Mouse (Mus musculus) brain, adult 10 weeks (tissue): ENCODE results near the gene Zfp953. TPM values are rescaled to one million over a fixed set of nuclear protein-coding genes. Genes with fewer than 3 reads are reported as not detected.

Source experiments
- polyA plus RNA-seq: library from polyadenylated mRNA; stranded (reverse); fragments of 350-450 nt; fragmentation: Illumina TruSeq; extraction: RNeasy Lipid Tissue Mini Kit (QIAGEN cat#74804); gene quantifications from one replicate; pipeline ENCODE4 v1.2.3, GENCODE M21; 2015; ENCODE audit warnings: low read depth, low replicate concordance

Zfp953 gene
- polyA plus RNA-seq: 1.3 TPM

DNA sequence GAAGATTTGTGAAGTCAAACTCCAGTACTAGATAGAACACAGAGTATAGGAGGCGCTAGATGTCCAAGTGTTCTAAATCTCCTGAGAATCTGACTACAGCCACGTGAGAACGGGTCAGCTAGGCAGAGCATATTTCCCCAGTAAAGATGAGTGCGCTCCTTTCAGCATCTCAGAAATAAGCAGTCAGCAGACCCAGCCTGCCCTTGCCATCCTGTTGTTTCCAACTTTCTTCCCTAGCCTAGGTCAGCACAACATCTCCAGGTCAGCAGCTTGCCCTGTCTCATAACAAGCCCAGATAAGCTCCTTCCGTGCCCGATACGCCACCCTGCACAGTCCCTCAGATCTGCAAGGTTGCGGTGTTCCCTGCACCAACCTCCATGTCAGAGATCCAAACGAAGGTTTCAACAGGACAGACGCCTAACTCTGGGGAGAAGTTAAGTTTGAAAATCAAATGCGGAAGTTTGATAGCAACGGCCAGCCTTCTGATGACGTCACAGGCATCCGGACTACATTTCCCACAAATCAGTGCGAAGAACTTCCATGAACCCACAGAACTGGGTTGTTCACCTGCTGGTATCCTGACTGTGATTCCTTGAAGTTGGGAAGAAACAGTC is at the start of gene Zfp953, which contains the start of gene Gm28044:
Gene Zfp953 (minus strand): TSS at position 475 of the 614 bp plus-strand sequence.
Gene Gm28044 (minus strand): TSS at position 406 of the 614 bp plus-strand sequence.

DNA sequence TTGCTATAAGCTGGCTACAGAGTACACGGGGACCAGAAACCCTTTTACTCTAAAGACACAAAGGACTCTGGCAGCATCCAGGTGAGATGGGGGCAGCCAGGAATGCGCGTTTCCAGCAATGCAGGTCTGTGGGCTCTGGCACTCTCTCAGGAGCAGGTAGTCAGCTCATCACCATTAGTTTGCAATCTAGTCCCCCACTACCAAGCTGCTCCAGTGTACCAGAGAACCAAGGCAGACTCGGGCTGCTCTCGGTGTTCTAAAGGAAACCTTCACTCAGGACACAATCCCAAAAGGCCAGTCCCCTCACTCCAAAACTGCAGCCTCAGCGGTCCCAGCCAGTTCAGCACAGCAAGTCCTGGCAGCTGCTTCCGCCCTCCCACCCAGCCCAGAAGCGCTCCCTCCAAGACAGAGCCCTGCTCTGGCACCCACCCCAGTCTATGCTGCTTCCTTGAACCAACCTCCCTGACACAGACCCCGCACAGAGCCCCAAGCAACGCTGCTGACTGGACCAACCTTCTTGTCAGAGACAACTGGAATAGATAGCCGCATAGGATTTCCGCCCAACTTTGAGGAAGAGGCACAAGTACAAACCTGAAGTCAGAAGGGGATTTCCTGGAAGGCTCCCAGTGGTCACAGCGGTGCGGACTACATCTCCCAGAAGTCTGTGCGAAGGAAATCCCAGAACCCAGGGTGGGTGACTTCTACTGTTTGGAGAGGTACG is 38.9 kb upstream of the Zfp953 start, which contains the start of gene Zfp429:
Gene Zfp429 (minus strand): TSS at position 637 of the 721 bp plus-strand sequence.

DNA sequence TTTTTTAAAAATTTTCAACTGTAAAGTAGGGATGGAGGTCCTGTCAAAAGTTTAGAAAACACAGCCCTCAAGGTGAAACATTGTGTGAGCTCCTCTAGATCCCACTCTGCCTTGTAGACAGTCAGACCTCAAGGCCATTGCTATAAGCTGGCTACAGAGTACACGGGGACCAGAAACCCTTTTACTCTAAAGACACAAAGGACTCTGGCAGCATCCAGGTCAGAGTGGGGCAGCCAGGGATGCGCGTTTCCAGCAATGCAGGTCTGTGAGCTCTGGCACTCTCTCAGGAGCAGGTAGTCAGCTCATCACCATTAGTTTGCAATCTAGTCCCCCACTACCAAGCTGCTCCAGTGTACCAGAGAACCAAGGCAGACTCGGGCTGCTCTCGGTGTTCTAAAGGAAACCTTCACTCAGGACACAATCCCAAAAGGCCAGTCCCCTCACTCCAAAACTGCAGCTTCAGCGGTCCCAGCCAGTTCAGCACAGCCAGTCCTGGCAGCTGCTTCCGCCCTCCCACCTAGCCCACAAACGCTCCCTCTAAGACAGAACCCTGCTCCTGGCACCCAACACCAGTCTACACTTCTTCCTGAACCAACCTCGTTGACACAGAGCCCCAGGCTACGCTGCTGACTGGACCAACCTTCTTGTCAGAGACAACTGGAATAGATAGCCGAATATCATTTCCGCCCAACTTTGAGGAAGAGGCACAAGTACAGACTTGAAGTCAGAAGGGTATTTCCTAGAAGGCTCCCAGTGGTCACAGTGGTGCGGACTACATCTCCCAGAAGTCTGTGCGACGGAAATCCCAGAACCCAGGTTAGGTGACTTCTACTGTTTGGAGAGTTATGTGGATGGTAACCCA is 14.9 kb upstream of the Zfp953 start, which contains the start of the genes Gm28041 and Zfp456:
Gene Gm28041 (minus strand): TSS at position 684 of the 862 bp plus-strand sequence.
Gene Zfp456 (minus strand): TSS at position 761 of the 862 bp plus-strand sequence.

DNA sequence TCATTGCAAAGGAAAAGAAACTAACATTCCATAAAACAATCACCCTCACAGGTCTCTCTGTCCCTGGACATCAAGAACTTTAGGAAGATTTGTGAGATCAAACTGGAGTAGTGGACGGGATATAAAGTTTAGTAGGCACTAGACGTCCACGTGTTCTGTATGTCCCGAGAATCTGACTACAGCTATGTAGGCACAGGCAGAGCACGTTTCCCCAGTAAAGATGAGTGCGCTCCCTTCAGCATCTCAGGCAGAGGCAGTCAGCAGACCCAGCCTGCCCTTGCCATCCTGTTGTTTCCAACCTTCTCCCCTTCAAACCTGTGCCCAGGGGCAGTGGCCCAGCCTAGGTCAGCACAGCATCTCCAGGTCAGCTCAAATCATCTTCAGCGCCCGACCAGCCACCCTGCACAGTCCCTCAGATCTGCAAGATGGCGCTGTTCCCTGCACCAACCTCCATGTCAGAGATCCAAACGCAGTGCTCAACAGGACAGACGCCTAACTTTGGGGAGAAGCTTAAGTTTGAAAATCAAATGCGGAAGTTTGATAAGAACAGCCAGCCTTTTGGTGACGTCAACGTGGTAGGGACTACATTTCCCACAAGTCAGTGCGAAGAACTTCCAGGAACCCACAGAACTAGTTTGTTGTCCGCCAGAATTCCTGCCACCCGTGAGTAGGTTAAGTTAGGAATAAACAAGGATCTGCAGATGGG is 28.2 kb downstream of the Zfp953 start, which contains the start of gene Zfp595:
Gene Zfp595 (minus strand): TSS at position 552 of the 706 bp plus-strand sequence.

DNA sequence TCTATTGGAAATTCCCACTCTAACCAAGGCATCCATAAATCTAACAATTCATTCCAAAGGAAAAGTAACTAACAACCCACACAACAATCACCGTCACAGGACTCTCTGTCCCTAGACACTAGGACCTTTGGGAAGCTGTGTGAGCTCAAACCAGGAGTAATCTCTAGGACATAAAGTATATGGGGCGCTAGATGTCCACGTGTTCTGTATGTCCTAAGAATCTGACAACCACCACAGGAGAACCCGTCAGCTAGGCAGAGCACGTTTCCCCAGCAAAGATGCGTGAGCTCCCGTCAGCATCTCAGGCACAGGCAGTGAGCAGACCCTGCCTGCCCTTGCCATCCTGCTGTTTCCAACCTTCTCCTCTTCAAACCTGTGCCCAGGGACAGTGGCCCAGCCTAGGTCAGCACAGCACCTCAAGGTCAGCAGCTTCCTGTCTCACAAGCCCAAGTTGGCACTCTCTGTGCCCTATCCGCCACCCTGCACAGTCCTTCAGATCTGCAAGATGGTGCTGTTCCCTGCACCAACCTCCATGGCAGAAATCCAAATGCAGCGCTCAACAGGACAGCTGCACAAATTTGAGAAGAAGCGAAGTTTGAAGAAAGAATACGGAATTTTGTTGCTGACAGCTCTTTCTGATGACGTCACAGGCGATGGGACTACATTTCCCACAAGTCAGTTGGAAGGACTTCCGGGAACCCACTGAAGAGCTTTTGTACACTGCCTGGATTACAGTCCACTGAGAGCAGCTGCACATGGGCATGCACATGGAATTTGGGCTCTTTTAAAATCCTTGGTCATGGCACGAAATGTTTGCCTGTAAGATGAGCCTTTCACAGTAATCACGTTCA is 54.4 kb downstream of the Zfp953 start, which contains the start of gene Zfp457:
Gene Zfp457 (minus strand): TSS at position 664 of the 851 bp plus-strand sequence.

Other genes starting within 250 kb of the Zfp953 start
- gene Rslcan18, start 244.3 kb downstream of the Zfp953 start, polyA plus RNA-seq: not detected
- gene Zfp759, start 238.9 kb downstream of the Zfp953 start, polyA plus RNA-seq: 5.8 TPM
- 7.1 TPM for gene Rsl1, start 187.4 kb downstream of the Zfp953 start, polyA plus RNA-seq
- gene Zfp455, start 166.1 kb downstream of the Zfp953 start, polyA plus RNA-seq: 2.7 TPM
- gene Zfp458, start 82.1 kb downstream of the Zfp953 start, polyA plus RNA-seq: 6.0 TPM
- gene Zfp457, start 54.1 kb downstream of the Zfp953 start, polyA plus RNA-seq: 0.83 TPM
- 2.9 TPM for gene Zfp595, start 28.0 kb downstream of the Zfp953 start, polyA plus RNA-seq
- gene Gm28044, start 69 bp downstream of the Zfp953 start, polyA plus RNA-seq: not detected
- not detected for gene Gm28041, start 15.1 kb upstream of the Zfp953 start, polyA plus RNA-seq
- gene Zfp456, start 15.2 kb upstream of the Zfp953 start, polyA plus RNA-seq: 1.5 TPM
- 3.9 TPM for gene Zfp429, start 39.2 kb upstream of the Zfp953 start, polyA plus RNA-seq
- 3.2 TPM for gene Zfp459, start 60.8 kb upstream of the Zfp953 start, polyA plus RNA-seq
- gene Zfp874a, start 91.0 kb upstream of the Zfp953 start, polyA plus RNA-seq: 18.4 TPM
- gene Zfp874b, start 123.7 kb upstream of the Zfp953 start, polyA plus RNA-seq: 14.4 TPM
- 8.9 TPM for gene Zfp58, start 139.9 kb upstream of the Zfp953 start, polyA plus RNA-seq
- not detected for gene Gm26965, start 165.5 kb upstream of the Zfp953 start, polyA plus RNA-seq
- gene Zfp87, start 165.6 kb upstream of the Zfp953 start, polyA plus RNA-seq: 25.8 TPM
- 10.3 TPM for gene Zfp748, start 193.2 kb upstream of the Zfp953 start, polyA plus RNA-seq
- gene Zfp729b, start 249.1 kb upstream of the Zfp953 start, polyA plus RNA-seq: 9.4 TPM